Comparison of ENCODE assay signal across 19 mouse cellular contexts in genomic region chr11:76879816-76880215, GRCm38 (mm10). TPM values are rescaled to one million over a fixed set of nuclear protein-coding genes. Genes with fewer than 3 reads are reported as not detected.
DNase-seq lines count a peak whose midpoint lies in the region; ATAC-seq lines count a peak whose summit lies in the region.
"Had no signal": no experiment of that assay in that cellular context is flagged by ENCODE, and none has a peak within 500 bp of the region (broad histone marks: within the 10 kb centered on the region; RNA-seq: fewer than 3 reads in every experiment).

No protein-coding gene starts in this region.

- peak; percentile 84 for ATAC-seq in CD4-positive, CD25-positive, alpha-beta regulatory T cell, adult 4 months
- ATAC-seq in megakaryocyte, adult 5-6 weeks (ENCODE audit: poor library complexity, severe bottlenecking) = peak; percentile 81

- peak; percentile 52 for DNase-seq in CD4-positive helper T cell, adult 2 months (ENCODE audit: low read depth, low spot score)
- DNase-seq in thymus, postnatal 10 days (ENCODE audit: low spot score in 2 of 2) = peak; percentile 28 to 44
- DNase-seq in cerebellum, postnatal 10 days = no peak
- no peak for DNase-seq in cerebellum, adult 8-10 months
- DNase-seq in cerebellum, adult 11-12 months = no peak
- DNase-seq: adrenal gland, adult 2 months; cerebellum, adult 2 months; heart, postnatal 10 days; kidney, adult 18-20 months; kidney, postnatal 25 days; right cerebral cortex, postnatal 4 days had no signal

RNA-seq across cellular contexts. Expression of gene Tmigd1, which starts 22.1 kb away (rescaled TPM):
- under 1 TPM in 1 of 2 experiments, not detected in 1; 0.65 TPM for polyA plus RNA-seq in CD4-positive, CD25-positive, alpha-beta regulatory T cell, adult 4 months (2017; shearing (Covaris generic))
- not detected in 2 replicates for total RNA-seq in megakaryocyte, adult 5-6 weeks (2015)
- not detected in 2 replicates for total RNA-seq in megakaryocyte, adult 5-6 weeks (2017)
- total RNA-seq: gastrocnemius, adult 18-20 months; layer of hippocampus, postnatal 10 days; left cerebral cortex, postnatal 14 days had no signal
- polyA plus RNA-seq: adrenal gland, adult 2 months; cerebellum, adult 2 months; forebrain, embryonic 12.5 days; hindbrain, embryonic 14.5 days; stomach, embryonic 14.5 days had no signal

RNA-seq across cellular contexts. Expression of gene Cpd, which starts 33.0 kb away (rescaled TPM):
- 1 to 10 TPM; 3.5 to 4.0 TPM for polyA plus RNA-seq in CD4-positive, CD25-positive, alpha-beta regulatory T cell, adult 4 months (2017; shearing (Covaris generic))
- total RNA-seq in megakaryocyte, adult 5-6 weeks (2015) = 28.0 and 28.3 TPM in 2 replicates
- total RNA-seq in megakaryocyte, adult 5-6 weeks (2017) = 19.6 and 23.9 TPM in 2 replicates

RNA-seq across cellular contexts. Expression of gene Blmh, which starts 44.8 kb away (rescaled TPM):
- 100 to 1,000 TPM in 1 of 2 experiments, 10 to 100 TPM in 1; 81.9 to 102 TPM for polyA plus RNA-seq in CD4-positive, CD25-positive, alpha-beta regulatory T cell, adult 4 months (2017; shearing (Covaris generic))
- total RNA-seq in megakaryocyte, adult 5-6 weeks (2015) = 48.4 and 55.6 TPM in 2 replicates
- 139 and 143 TPM in 2 replicates for total RNA-seq in megakaryocyte, adult 5-6 weeks (2017)

Comparison
In these comparisons a context has a peak if more than half of its experiments do, and no peak if none do; other contexts are left out.
1. DNase-seq: peak in CD4-positive helper T cell, adult 2 months (single experiment) and thymus, postnatal 10 days (2 of 2); none in cerebellum, postnatal 10 days (0 of 2), cerebellum, adult 8-10 months (single experiment) and cerebellum, adult 11-12 months (single experiment).